Mouse (Mus musculus) erythroblast, embryonic 14.5 days (primary cell): ENCODE measurements around the gene Wdr48. TPM values are rescaled to one million over a fixed set of nuclear protein-coding genes. Genes with fewer than 3 reads are reported as not detected.

Experiments used
- H3K27me3 ChIP-seq: 2 replicates; pipeline ENCODE4 v1.6.1; 2012; ENCODE audit warnings: inconsistent platforms; ENCODE audit not compliant: control insufficient read depth
- H3K36me3 ChIP-seq: 2 replicates; pipeline ENCODE4 v1.6.1; 2012; ENCODE audit warnings: mild to moderate bottlenecking, inconsistent platforms; ENCODE audit not compliant: control insufficient read depth
- H3K4me1 ChIP-seq: 2 replicates; pipeline ENCODE4 v1.6.1; 2012; ENCODE audit warnings: inconsistent platforms; ENCODE audit not compliant: control insufficient read depth
- H3K4me3 ChIP-seq: replicated peaks from 2 replicates; pipeline ENCODE3; 2012; ENCODE audit warnings: moderate library complexity, mild to moderate bottlenecking, inconsistent platforms
- H3K9me3 ChIP-seq: 2 replicates; pipeline ENCODE4 v1.6.1; 2012; ENCODE audit warnings: low read length, inconsistent platforms, mixed read lengths; ENCODE audit not compliant: control insufficient read depth
- GATA1 ChIP-seq: IDR thresholded peaks from 2 replicates; pipeline ENCODE4 v1.6.1; 2012; ENCODE audit warnings: low read length, inconsistent platforms, mixed read lengths
- TAL1 ChIP-seq: IDR thresholded peaks from 3 replicates; pipeline ENCODE4 v1.6.1; 2012; ENCODE audit warnings: low read length, inconsistent platforms, mixed read lengths
- polyA plus RNA-seq: library from polyadenylated mRNA; stranded (reverse); fragments of >175 nt; gene quantifications from 2 replicates; pipeline ENCODE4 v1.2.3, GENCODE M21; 2012

Wdr48 gene
- polyA plus RNA-seq, 1 experiment = 1.3 TPM

GRCm38 (mm10) chr9:119972166-119972565 is 77.5 kb downstream of the Wdr48 start:
- no peak overlapping the region for H3K4me3 ChIP-seq
- peaks cover 12% of the 10 kb centered on the region; the same call in 1 of the 2 replicates for H3K36me3 ChIP-seq
- TF ChIP-seq TAL1 (no peak), GATA1 (no peak)
- no peaks in the 10 kb centered on the region for H3K27me3 ChIP-seq
- no peaks in the 10 kb centered on the region; the same call in 1 of the 2 replicates for H3K9me3 ChIP-seq
- H3K4me1 ChIP-seq = peaks cover 6% of the 10 kb centered on the region

GRCm38 (mm10) chr9:119972582-119972981 is 77.9 kb downstream of the Wdr48 start:
- H3K27me3 ChIP-seq = no peaks in the 10 kb centered on the region
- peaks cover 7% of the 10 kb centered on the region for H3K4me1 ChIP-seq
- H3K36me3 ChIP-seq = peaks cover 12% of the 10 kb centered on the region; the same call in 1 of the 2 replicates
- no peak overlapping the region for H3K4me3 ChIP-seq
- H3K9me3 ChIP-seq = no peaks in the 10 kb centered on the region; the same call in 1 of the 2 replicates
- TF ChIP-seq TAL1 (no peak), GATA1 (no peak)

GRCm38 (mm10) chr9:119973281-119973680 is 78.6 kb downstream of the Wdr48 start:
- Histone ChIP-seq H3K9me3 (no peaks in the 10 kb centered on the region; the same call in 1 of the 2 replicates), H3K27me3 (no peaks in the 10 kb centered on the region), H3K4me3 (no peak overlapping the region), H3K4me1 (peaks cover 10% of the 10 kb centered on the region), H3K36me3 (peaks cover 12% of the 10 kb centered on the region; the same call in 1 of the 2 replicates)
- TF ChIP-seq GATA1 (no peak), TAL1 (no peak)

- Histone ChIP-seq H3K4me1 (peaks cover 11% of the 10 kb centered on the region), H3K36me3 (peaks cover 12% of the 10 kb centered on the region; the same call in 1 of the 2 replicates), H3K27me3 (no peaks in the 10 kb centered on the region), H3K4me3 (no peak overlapping the region), H3K9me3 (no peaks in the 10 kb centered on the region; the same call in 1 of the 2 replicates)
- TF ChIP-seq TAL1 (no peak), GATA1 (no peak)
Observed at GRCm38 (mm10) chr9:119973869-119974520, 79.3 kb downstream of the Wdr48 start.

- no peaks in the 10 kb centered on the region; the same call in 1 of the 2 replicates for H3K9me3 ChIP-seq
- TF ChIP-seq TAL1 (no peak), GATA1 (no peak)
- no peaks in the 10 kb centered on the region for H3K27me3 ChIP-seq
- H3K36me3 ChIP-seq = peaks cover 12% of the 10 kb centered on the region; the same call in 1 of the 2 replicates
- peaks cover 11% of the 10 kb centered on the region for H3K4me1 ChIP-seq
- no peak overlapping the region for H3K4me3 ChIP-seq
Observed at GRCm38 (mm10) chr9:119974609-119975008, 79.9 kb downstream of the Wdr48 start.

GRCm38 (mm10) chr9:119975286-119975685 is 80.6 kb downstream of the Wdr48 start:
- Histone ChIP-seq H3K36me3 (peaks cover 12% of the 10 kb centered on the region; the same call in 1 of the 2 replicates), H3K4me3 (no peak overlapping the region), H3K9me3 (no peaks in the 10 kb centered on the region; the same call in 1 of the 2 replicates), H3K4me1 (peaks cover 11% of the 10 kb centered on the region), H3K27me3 (no peaks in the 10 kb centered on the region)
- no peak for TF ChIP-seq TAL1
- no peak for TF ChIP-seq GATA1

Other genes starting within 250 kb of the Wdr48 start
- 0.02 TPM in 1 of 2 replicates, not detected in the other for gene Scn10a, start 175.6 kb upstream of the Wdr48 start, polyA plus RNA-seq
- not detected in 2 replicates for gene Scn11a, start 69.4 kb upstream of the Wdr48 start, polyA plus RNA-seq
- 0.49 and 0.59 TPM in 2 replicates for gene Gorasp1, start 42.7 kb downstream of the Wdr48 start, polyA plus RNA-seq
- not detected in 2 replicates for gene Ttc21a, start 42.7 kb downstream of the Wdr48 start, polyA plus RNA-seq
- 0.12 and 0.23 TPM in 2 replicates for gene Csrnp1, start 89.8 kb downstream of the Wdr48 start, polyA plus RNA-seq
- gene Xirp1, start 128.7 kb downstream of the Wdr48 start, polyA plus RNA-seq = not detected in 2 replicates
- gene Cx3cr1, start 175.0 kb downstream of the Wdr48 start, polyA plus RNA-seq = 0.01 TPM in 2 replicates
- gene Ccr8, start 197.2 kb downstream of the Wdr48 start, polyA plus RNA-seq = not detected in 2 replicates
- gene Slc25a38, start 215.5 kb downstream of the Wdr48 start, polyA plus RNA-seq = 22.5 and 36.0 TPM in 2 replicates
- gene Rpsa, start 232.8 kb downstream of the Wdr48 start, polyA plus RNA-seq = 245 and 656 TPM in 2 replicates